Mouse (Mus musculus) heart, postnatal 0 days (tissue): ENCODE measurements at regions not wholly inside any gene's neighbourhood (a gene's known extent, or its start where the extent isn't known, plus 50 kb on each side); places are given as distances from the start of the nearest gene placed in this dataset.

Source experiments
- ATAC-seq: fragments of 200-750 bp; cut with Nextera tagmentation; 2 replicates; pipeline ENCODE4 v1.8.0; 2017; ENCODE audit warnings: low read depth, moderate number of reproducible peaks, moderate library complexity; ENCODE audit not compliant: insufficient read depth
- DNase-seq: peaks from one replicate; pipeline ENCODE4 v3.0.0-alpha.2; 2016; ENCODE audit warnings: low spot score
- H3K27ac ChIP-seq: fragments of 300-500 bp; sonication (generic); 2 replicates; pipeline ENCODE4 v1.5.1; 2014; ENCODE audit warnings: low read depth, mild to moderate bottlenecking
- H3K27me3 ChIP-seq: fragments of 300-500 bp; sonication (generic); 2 replicates; pipeline ENCODE4 v1.6.1; 2014; ENCODE audit warnings: low read length, mixed read lengths; ENCODE audit not compliant: control insufficient read depth, insufficient read depth
- H3K36me3 ChIP-seq: fragments of 300-500 bp; sonication (generic); replicated peaks from 2 replicates; pipeline ENCODE4 v1.6.1; 2014; ENCODE audit warnings: low read length, mixed read lengths; ENCODE audit not compliant: control insufficient read depth, insufficient read depth
- H3K4me1 ChIP-seq: fragments of 300-500 bp; sonication (generic); 2 replicates; pipeline ENCODE4 v1.6.1; 2014; ENCODE audit warnings: antibody characterized with exemption; ENCODE audit not compliant: control insufficient read depth, insufficient read depth
- H3K4me2 ChIP-seq: fragments of 300-500 bp; sonication (generic); 2 replicates; pipeline ENCODE4 v1.6.1; 2014; ENCODE audit warnings: low read depth, mild to moderate bottlenecking, low read length, moderate library complexity
- H3K4me3 ChIP-seq: fragments of 300-500 bp; sonication (generic); 2 replicates; pipeline ENCODE4 v1.5.1; 2014; ENCODE audit warnings: low read depth, low read length
- H3K9ac ChIP-seq: fragments of 300-500 bp; sonication (generic); replicated peaks from 2 replicates; pipeline ENCODE4 v1.6.1; 2014; ENCODE audit warnings: low read depth, low read length, mixed read lengths
- H3K9me3 ChIP-seq: fragments of 300-500 bp; sonication (generic); replicated peaks from 2 replicates; pipeline ENCODE4 v1.6.1; 2016; ENCODE audit warnings: low read length; ENCODE audit not compliant: control insufficient read depth
- CTCF ChIP-seq: IDR thresholded peaks from 2 replicates; pipeline ENCODE4 v1.5.1; 2016; ENCODE audit warnings: antibody characterized with exemption, control low read depth, low read depth
- EP300 ChIP-seq: IDR thresholded peaks from 2 replicates; pipeline ENCODE4 v1.6.1; 2016; ENCODE audit warnings: antibody characterized with exemption, low read depth
- WGBS: fragments of 180-500 bp; shearing (Covaris S2); extraction: QIAGEN DNeasy Blood & Tissue Kit; methylation state at CpG from one replicate; pipeline ENCODE4 v1.1.7; 2014; 5-methylcytosine and 5-hydroxymethylcytosine counted together

DNA sequence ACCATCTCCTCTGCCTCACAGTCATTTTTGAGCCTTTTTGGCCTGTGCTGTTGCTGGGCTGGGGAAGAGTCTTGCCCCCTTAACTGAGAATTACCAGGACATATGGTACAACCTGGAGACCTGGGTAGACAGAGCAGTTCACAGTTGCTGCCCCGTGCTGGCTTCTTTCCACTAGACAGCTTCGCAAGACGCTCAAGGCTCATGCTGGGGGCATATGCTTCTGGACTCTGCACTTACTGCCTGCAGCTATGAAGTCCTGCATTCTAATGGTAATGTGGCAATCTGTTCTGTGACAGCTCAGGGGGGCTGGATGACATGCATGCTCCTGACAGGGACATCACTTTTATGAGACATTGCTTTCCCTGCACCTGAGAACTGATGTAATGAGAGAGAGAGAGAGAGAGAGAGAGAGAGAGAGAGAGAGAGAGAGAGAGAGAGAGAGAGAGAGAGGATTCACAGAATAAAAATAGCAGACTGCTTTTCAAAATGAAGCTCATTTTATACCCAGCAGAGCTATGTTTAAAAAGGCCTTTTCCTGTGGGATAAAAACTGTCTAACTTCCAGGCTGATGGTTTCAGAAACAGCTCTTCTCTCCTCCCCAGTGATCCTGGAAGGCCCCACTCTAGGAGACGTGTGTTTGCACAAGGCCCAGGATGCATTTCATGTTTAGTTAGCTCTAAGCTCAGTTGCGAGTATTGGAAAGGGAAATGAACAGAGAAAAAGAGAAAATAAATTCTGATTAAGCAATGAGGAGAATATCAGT, 405.5 kb downstream of the Sox11 start:
- no peaks in the 10 kb centered on the region for H3K9me3 ChIP-seq
- H3K4me3 ChIP-seq = no peak overlapping the region
- H3K4me1 ChIP-seq = no peaks in the 10 kb centered on the region
- H3K36me3 ChIP-seq = no peaks in the 10 kb centered on the region
- no peak overlapping the region for H3K9ac ChIP-seq
- no peak for TF ChIP-seq CTCF
- TF ChIP-seq EP300 = no peak
- WGBS = 71% methylated on average over 5 of the region's 5 CpGs
- no peak for ATAC-seq
- DNase-seq = no peak
- no peaks in the 10 kb centered on the region for H3K27me3 ChIP-seq
- no peak overlapping the region for H3K27ac ChIP-seq
- no peak overlapping the region for H3K4me2 ChIP-seq

DNA sequence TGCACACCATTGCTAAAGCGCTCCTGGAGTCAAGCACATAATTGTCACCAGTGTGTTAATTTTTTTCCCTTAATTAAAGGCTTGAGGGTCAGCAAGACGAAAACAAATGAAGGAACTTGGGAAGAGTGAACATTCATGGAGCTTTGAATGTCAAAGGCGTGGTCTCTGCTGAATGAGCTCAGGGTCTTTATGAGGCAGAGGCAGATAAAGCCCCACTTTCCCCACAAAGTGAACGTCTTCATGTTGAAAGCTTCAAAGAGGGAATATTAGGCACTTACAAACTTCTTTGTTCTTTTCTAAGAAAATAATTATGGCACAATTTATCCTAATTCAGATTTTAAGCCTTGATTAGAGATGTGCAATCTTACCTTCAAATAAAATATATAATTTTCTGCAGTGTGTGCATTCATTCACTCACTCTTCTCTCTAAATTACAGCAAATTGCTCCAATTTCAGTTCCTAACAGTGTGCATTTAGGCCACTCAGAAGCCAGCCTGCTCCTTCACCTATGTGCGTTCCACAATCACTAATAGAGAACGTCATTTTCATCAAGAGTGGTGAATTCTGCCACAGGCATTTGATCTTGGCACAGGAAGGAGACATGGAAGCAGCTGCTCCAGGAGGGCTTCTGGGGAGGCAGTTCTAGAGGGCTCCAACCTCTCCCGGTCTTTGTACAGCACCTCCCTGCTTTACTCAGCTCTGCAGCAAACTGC, 412.1 kb downstream of the Sox11 start:
- WGBS = 72% methylated on average over 7 of the region's 7 CpGs
- no peaks in the 10 kb centered on the region for H3K36me3 ChIP-seq
- no peak overlapping the region for H3K9ac ChIP-seq
- H3K27ac ChIP-seq = no peak overlapping the region
- DNase-seq (no peak), ATAC-seq (no peak)
- H3K4me2 ChIP-seq = no peak overlapping the region
- H3K9me3 ChIP-seq = no peaks in the 10 kb centered on the region
- no peaks in the 10 kb centered on the region for H3K4me1 ChIP-seq
- no peaks in the 10 kb centered on the region for H3K27me3 ChIP-seq
- TF ChIP-seq EP300 = no peak
- no peak for TF ChIP-seq CTCF
- no peak overlapping the region for H3K4me3 ChIP-seq

DNA sequence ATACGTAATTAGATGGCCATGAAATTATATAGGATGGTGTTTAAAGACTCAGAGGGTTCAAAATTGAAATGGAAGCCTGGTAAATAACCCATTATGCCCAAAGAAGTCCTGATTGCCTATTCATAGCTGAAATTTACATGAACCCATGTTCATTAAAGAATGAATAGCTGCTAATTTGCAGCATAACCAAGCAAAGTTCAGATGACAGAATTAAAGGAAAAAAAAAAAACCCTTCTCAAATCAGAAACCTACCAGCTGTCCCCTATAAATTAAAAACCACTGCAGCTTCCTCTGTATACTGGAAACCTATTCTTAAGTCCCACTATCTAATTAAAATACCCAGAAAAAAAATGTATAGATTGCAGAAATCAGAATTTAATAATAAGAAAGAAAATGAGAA, 436.2 kb downstream of the Sox11 start:
- Histone ChIP-seq H3K4me2 (no peak overlapping the region), H3K4me3 (no peak overlapping the region), H3K4me1 (no peaks in the 10 kb centered on the region), H3K27ac (no peak overlapping the region), H3K9ac (no peak overlapping the region), H3K27me3 (no peaks in the 10 kb centered on the region), H3K9me3 (no peaks in the 10 kb centered on the region), H3K36me3 (no peaks in the 10 kb centered on the region)
- TF ChIP-seq CTCF (no peak), EP300 (no peak)
- WGBS = 95% methylated on average over 1 of the region's 1 CpGs
- ATAC-seq (no peak), DNase-seq (no peak)

DNA sequence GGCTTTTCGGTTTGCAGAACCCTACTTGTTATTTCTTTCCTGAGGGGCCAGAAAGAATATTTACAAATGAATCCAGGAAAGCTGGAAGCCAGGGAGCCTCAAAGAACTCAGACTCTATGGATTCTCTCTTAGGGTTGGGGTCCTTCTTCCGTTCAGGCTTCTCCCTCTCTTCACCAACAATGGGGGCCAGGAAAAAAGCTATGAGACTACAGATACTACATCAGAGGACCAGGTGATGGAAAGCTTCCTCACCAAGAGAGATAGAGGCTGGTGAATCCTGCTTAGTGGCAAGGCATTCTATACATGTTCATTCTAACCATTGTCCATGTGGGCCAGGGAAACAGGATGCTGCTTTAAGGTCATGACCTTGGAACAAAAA, 434.9 kb downstream of the Cmpk2 start:
- DNase-seq (no peak), ATAC-seq (no peak)
- Histone ChIP-seq H3K4me2 (0 out of 2 replicates have a peak overlapping the region, but pooled peaks have one; percentile 37), H3K9ac (no peak overlapping the region), H3K27ac (no peak overlapping the region), H3K27me3 (no peaks in the 10 kb centered on the region), H3K4me1 (no peaks in the 10 kb centered on the region), H3K9me3 (no peaks in the 10 kb centered on the region), H3K36me3 (no peaks in the 10 kb centered on the region), H3K4me3 (no peak overlapping the region)
- 49% methylated on average over 2 of the region's 2 CpGs for WGBS
- TF ChIP-seq EP300 (no peak), CTCF (no peak)

- H3K36me3 ChIP-seq = no peaks in the 10 kb centered on the region
- no peaks in the 10 kb centered on the region for H3K27me3 ChIP-seq
- no peak overlapping the region for H3K4me3 ChIP-seq
- no peaks in the 10 kb centered on the region for H3K9me3 ChIP-seq
- DNase-seq = no peak
- H3K9ac ChIP-seq = no peak overlapping the region
- peak overlapping the region; percentile 37 for H3K4me2 ChIP-seq
- no peaks in the 10 kb centered on the region for H3K4me1 ChIP-seq
- 35% methylated on average over 23 of the region's 23 CpGs for WGBS
- TF ChIP-seq EP300 (no peak), CTCF (no peak)
- no peak overlapping the region for H3K27ac ChIP-seq
- ATAC-seq = no peak
Measured at GRCm38 (mm10) chr12:26903073-26903893, 434.3 kb downstream of the Cmpk2 start.
